Mouse (Mus musculus) limb, embryonic 11.5 days (tissue): Measurements from ENCODE around the gene Chd1l. TPM values are rescaled to one million over a fixed set of nuclear protein-coding genes. Genes with fewer than 3 reads are reported as not detected.

Source experiments
- ATAC-seq: fragments of 200-750 bp; cut with Nextera tagmentation; 2 replicates; pipeline ENCODE4 v1.8.0; 2017; ENCODE audit warnings: low read depth; ENCODE audit not compliant: insufficient number of reproducible peaks, low FRiP score, low TSS enrichment
- DNase-seq: peaks from one replicate; pipeline ENCODE4 v3.0.0-alpha.2; 2015; ENCODE audit warnings: low spot score
- H3K27ac ChIP-seq: fragments of 300-500 bp; sonication (generic); replicated peaks from 2 replicates; pipeline ENCODE4 v1.5.1; 2014; ENCODE audit warnings: low read depth, mild to moderate bottlenecking, low read length
- H3K27me3 ChIP-seq: fragments of 300-500 bp; sonication (generic); 2 replicates; pipeline ENCODE4 v1.6.1; 2014; ENCODE audit warnings: mild to moderate bottlenecking, low read length, mixed read lengths; ENCODE audit not compliant: control insufficient read depth, insufficient read depth
- H3K36me3 ChIP-seq: fragments of 300-500 bp; sonication (generic); 2 replicates; pipeline ENCODE4 v1.6.1; 2014; ENCODE audit warnings: mild to moderate bottlenecking, low read length, moderate library complexity, mixed read lengths; ENCODE audit not compliant: control insufficient read depth, insufficient read depth
- H3K4me1 ChIP-seq: fragments of 300-500 bp; sonication (generic); 2 replicates; pipeline ENCODE4 v1.6.1; 2014; ENCODE audit warnings: low read length, mixed read lengths; ENCODE audit not compliant: control insufficient read depth, insufficient read depth
- H3K4me2 ChIP-seq: fragments of 300-500 bp; sonication (generic); 2 replicates; pipeline ENCODE4 v1.6.1; 2014; ENCODE audit warnings: low read depth, mild to moderate bottlenecking, moderate library complexity; ENCODE audit not compliant: severe bottlenecking
- H3K4me3 ChIP-seq: fragments of 300-500 bp; sonication (generic); 2 replicates; pipeline ENCODE4 v1.5.1; 2014; ENCODE audit warnings: low read depth, low read length
- H3K9ac ChIP-seq: fragments of 300-500 bp; sonication (generic); 2 replicates; pipeline ENCODE4 v1.6.1; 2014; ENCODE audit warnings: mild to moderate bottlenecking, low read length
- H3K9me3 ChIP-seq: fragments of 300-500 bp; sonication (generic); 2 replicates; pipeline ENCODE4 v1.6.1; 2016; ENCODE audit warnings: low read length; ENCODE audit not compliant: control insufficient read depth
- WGBS: fragments of 180-500 bp; shearing (Covaris S2); extraction: QIAGEN DNeasy Blood & Tissue Kit; methylation state at CpG from one replicate; pipeline ENCODE4 v1.1.7; 2014; 5-methylcytosine and 5-hydroxymethylcytosine counted together
- polyA plus RNA-seq: library from polyadenylated mRNA; unstranded; fragments of >200 nt; fragmentation: Nextera tagmentation; extraction: Ambion mirVana; gene quantifications from 2 replicates; pipeline ENCODE4 v1.2.1, GENCODE M21; 2014

Gene Chd1l
- polyA plus RNA-seq, 1 experiment from 2014 or later: 21.5 TPM

DNA sequence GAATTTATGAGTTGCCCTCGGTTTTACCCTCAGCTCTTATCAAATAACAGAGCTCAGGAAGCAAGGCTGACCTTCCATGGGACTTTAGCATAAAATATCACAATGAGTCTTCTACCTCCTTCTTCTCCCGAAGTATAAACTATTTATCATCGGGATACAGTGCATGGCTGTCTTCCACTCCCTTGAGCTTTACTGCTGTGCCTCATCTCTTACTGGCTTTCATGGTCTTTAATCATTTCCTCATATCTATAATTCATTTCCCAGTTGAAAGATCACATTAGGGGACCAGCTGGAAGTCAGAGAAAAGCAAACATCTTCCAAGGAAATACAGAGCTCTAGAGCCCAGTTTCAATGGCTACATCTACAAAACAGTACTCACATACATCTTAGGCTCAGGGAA, 39.0 kb upstream of the Chd1l start:
- DNase-seq (no peak), ATAC-seq (no peak)
- no peak overlapping the region for H3K9ac ChIP-seq
- H3K27ac ChIP-seq: no peak overlapping the region
- H3K4me1 ChIP-seq: no peaks in the 10 kb centered on the region
- no peaks in the 10 kb centered on the region for H3K36me3 ChIP-seq
- no peaks in the 10 kb centered on the region for H3K27me3 ChIP-seq
- no peaks in the 10 kb centered on the region for H3K9me3 ChIP-seq
- WGBS: 87% methylated on average over 3 of the region's 3 CpGs
- no peak overlapping the region for H3K4me2 ChIP-seq
- no peak overlapping the region for H3K4me3 ChIP-seq

DNA sequence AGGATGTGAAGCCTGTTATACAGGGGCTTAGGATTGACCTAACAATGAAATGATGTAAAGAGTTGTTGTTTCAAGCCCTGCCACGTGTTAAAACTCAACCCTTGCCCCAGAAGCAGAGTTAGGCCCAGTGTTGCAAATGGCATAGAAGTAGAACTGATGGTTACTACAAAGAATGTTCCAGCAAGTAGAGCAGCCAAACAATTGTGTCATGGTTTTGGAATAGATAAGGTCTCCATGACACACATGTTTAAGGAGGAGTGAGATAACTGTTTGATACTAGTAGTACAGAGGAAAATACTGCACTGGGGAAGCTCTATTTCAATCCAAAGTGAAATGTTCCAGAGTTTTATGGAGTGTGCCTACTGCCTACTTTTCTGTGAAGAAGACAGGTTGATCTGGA, 38.5 kb upstream of the Chd1l start:
- no peak for DNase-seq
- WGBS: 34% methylated on average over 1 of the region's 1 CpGs

DNA sequence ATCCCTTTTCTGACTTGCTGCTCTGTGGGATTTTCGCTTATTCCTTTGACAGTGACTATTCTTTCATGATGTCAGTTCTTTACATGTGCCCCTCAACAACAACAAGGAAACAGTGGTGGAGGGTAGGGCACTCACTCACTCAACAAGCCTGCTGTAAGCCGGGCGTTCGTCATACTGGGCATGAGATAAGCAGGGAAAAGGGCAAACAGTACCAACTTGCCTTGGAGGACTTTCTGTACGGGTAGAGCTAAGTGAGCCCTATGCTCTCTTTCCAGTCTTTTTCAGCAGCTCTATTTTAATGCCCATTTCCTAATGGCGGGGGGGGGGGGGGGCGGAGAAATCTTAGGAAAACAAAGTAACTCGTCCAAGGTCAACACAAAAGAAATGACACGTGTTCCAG, 32.0 kb upstream of the Chd1l start:
- H3K36me3 ChIP-seq: no peaks in the 10 kb centered on the region
- no peak overlapping the region for H3K4me2 ChIP-seq
- no peak for DNase-seq
- 92% methylated on average over 9 of the region's 9 CpGs for WGBS
- no peaks in the 10 kb centered on the region for H3K4me1 ChIP-seq
- no peak overlapping the region for H3K4me3 ChIP-seq
- ATAC-seq: no peak
- H3K27ac ChIP-seq: no peak overlapping the region
- H3K27me3 ChIP-seq: no peaks in the 10 kb centered on the region
- H3K9ac ChIP-seq: no peak overlapping the region
- H3K9me3 ChIP-seq: no peaks in the 10 kb centered on the region

More for the DNA sequence above, 38.5 kb upstream of the Chd1l start:
- Histone ChIP-seq H3K4me3 (no peak overlapping the region), H3K4me1 (no peaks in the 10 kb centered on the region), H3K4me2 (no peak overlapping the region), H3K36me3 (no peaks in the 10 kb centered on the region), H3K27ac (no peak overlapping the region), H3K9me3 (no peaks in the 10 kb centered on the region), H3K27me3 (no peaks in the 10 kb centered on the region), H3K9ac (no peak overlapping the region)
- ATAC-seq: no peak

DNA sequence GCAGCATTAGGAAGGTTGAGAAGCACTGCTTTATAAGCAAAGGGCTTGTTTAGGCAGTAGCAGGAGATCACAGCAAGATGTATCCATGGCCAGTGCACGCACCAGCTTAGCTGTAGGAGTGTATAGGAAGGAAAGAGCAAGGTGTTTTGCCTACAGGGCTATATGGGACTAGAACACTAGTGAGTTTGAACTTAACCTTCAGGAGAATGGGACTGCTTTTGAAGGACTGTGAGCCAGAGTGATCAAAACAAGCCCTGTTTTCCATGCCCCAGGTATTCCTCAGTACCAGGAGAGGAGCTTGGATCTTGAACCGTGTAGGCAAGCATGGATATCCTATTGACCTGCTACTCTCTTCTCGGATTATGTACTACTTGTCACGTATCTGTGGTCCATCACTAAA, 31.4 kb upstream of the Chd1l start:
- Histone ChIP-seq H3K9me3 (no peaks in the 10 kb centered on the region), H3K36me3 (no peaks in the 10 kb centered on the region), H3K9ac (no peak overlapping the region), H3K4me2 (no peak overlapping the region), H3K27ac (no peak overlapping the region), H3K4me3 (no peak overlapping the region), H3K27me3 (no peaks in the 10 kb centered on the region), H3K4me1 (no peaks in the 10 kb centered on the region)
- DNase-seq (no peak), ATAC-seq (no peak)
- WGBS: 91% methylated on average over 4 of the region's 4 CpGs

DNA sequence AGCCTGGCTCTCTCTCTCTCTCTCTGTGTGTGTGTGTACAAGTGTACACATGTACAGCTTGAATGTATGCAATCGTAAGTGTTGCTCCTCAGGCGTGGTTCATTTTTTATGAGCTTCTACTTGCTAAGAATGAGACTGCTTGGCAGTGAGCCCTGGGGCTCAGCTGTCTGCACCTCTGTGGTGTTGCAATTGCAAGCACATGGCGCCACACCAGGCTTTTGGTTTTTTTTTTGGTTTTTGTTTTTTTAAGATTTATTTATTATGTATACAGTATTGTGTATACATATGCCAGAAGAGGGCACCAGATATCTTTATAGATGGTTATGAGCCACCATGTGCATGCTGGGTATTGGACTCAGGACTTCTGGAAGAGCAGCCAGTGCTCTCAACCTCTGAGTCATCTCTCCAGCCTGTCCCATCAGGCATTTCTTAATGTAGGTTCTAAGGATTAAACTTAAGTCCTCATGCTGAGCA, 24.3 kb upstream of the Chd1l start:
- Histone ChIP-seq H3K36me3 (no peaks in the 10 kb centered on the region), H3K4me1 (no peaks in the 10 kb centered on the region), H3K9me3 (no peaks in the 10 kb centered on the region), H3K9ac (no peak overlapping the region), H3K4me2 (no peak overlapping the region), H3K27me3 (no peaks in the 10 kb centered on the region), H3K4me3 (no peak overlapping the region), H3K27ac (no peak overlapping the region)
- ATAC-seq (no peak), DNase-seq (no peak)
- WGBS: 70% methylated on average over 3 of the region's 3 CpGs

DNA sequence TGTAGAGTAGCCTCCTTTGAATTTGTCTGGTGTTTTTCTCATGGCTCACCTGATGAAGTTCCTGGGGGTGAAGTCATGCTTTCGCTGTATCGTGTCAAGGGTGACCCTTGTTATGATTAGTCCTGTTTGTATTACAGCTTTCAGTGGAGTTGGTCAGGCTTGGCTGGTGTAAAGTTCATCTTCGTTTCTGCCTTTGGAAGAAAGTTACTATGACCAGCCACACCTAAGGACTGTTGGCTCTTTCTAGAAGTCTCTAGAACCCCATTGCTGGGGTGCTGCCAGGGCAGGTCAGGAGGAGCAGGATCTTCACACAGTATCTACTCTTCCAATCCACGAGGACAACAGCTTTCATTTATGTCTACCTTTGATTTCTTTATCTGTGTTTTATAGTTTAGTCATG, 23.5 kb upstream of the Chd1l start:
- H3K4me2 ChIP-seq: no peak overlapping the region
- DNase-seq (no peak), ATAC-seq (no peak)

DNA sequence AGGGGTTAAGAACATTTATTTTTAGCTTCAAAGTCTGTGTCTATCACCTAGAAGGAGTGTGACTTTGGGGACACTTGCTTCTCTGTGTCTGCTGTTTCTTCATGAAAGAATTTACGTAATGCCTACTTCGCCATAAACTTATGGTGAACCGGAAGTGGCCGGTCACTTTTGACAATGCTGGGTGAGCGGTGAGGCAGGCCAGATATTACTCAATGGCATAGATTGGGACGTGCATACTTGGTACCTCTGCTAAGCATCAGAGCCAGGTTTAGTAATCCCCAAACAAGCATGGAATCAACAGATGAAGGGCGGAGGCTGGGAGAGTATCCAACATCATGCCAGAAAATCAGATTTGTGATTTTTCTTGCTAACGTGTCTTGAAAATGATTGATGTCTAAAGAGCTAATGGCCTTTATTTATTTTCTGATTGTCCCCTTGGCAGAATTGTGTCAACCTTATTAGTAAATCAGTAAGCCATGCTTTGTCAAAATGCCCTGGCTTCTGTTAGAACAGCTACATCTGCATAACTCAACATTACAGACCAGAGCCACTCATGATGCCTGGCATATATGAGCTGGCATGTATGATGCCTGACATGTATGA, 21.4 kb upstream of the Chd1l start:
- ATAC-seq: no peak
- Histone ChIP-seq H3K4me3 (no peak overlapping the region), H3K36me3 (no peaks in the 10 kb centered on the region), H3K4me2 (no peak overlapping the region), H3K27ac (no peak overlapping the region), H3K27me3 (no peaks in the 10 kb centered on the region), H3K4me1 (no peaks in the 10 kb centered on the region), H3K9me3 (no peaks in the 10 kb centered on the region), H3K9ac (no peak overlapping the region)
- WGBS: 85% methylated on average over 8 of the region's 8 CpGs
- DNase-seq: no peak

More for the DNA sequence above, 23.5 kb upstream of the Chd1l start:
- Histone ChIP-seq H3K27ac (no peak overlapping the region), H3K36me3 (no peaks in the 10 kb centered on the region), H3K9me3 (no peaks in the 10 kb centered on the region), H3K4me1 (no peaks in the 10 kb centered on the region), H3K4me3 (no peak overlapping the region), H3K27me3 (no peaks in the 10 kb centered on the region), H3K9ac (no peak overlapping the region)
- 81% methylated on average over 4 of the region's 4 CpGs for WGBS

DNA sequence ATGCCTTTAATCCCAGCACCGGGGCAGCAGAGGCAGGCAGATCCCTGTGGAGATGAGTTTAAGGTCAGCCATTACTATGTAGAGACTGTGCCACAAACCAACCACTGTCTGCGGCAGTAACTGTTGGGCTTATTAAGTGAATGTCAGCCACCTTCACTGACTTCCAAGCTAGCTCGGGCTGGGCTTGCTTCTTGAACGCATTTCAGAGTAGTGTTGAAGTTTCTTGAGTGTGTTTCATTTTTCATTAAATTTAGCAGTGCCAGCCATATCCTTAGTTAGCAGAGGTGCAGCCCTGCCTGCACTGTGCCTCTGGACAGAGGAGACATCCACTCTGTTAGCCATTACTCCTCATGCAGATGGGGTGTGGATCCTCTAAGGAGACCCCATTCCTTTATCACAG, 20.7 kb upstream of the Chd1l start:
- DNase-seq: no peak
- Histone ChIP-seq H3K4me2 (no peak overlapping the region), H3K4me1 (no peaks in the 10 kb centered on the region), H3K4me3 (no peak overlapping the region), H3K27ac (no peak overlapping the region), H3K9me3 (no peaks in the 10 kb centered on the region), H3K36me3 (no peaks in the 10 kb centered on the region), H3K9ac (no peak overlapping the region), H3K27me3 (no peaks in the 10 kb centered on the region)
- ATAC-seq: no peak
- 89% methylated on average over 4 of the region's 4 CpGs for WGBS

DNA sequence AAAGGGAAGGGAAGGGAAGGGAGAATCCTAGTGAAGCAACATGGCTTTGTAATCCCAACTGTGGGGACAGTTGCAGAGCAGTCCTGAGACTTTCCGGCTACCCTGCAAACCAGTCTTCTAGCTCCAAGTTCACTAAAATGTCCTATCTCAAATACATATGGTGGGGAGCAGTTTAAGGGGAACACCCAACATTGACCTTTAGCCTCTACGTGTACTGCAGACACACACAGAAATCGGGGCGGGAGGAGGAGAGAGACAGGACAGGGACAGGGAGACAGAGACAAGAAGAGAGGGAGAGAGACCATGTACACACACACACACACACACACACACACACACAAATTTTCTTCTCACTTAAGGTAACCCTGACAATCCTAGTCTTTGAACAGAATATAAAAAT, 19.9 kb upstream of the Chd1l start:
- no peak overlapping the region for H3K9ac ChIP-seq
- H3K4me2 ChIP-seq: no peak overlapping the region
- ATAC-seq (no peak), DNase-seq (no peak)
- no peaks in the 10 kb centered on the region for H3K27me3 ChIP-seq
- H3K4me1 ChIP-seq: no peaks in the 10 kb centered on the region
- H3K4me3 ChIP-seq: no peak overlapping the region
- no peak overlapping the region for H3K27ac ChIP-seq
- 83% methylated on average over 4 of the region's 4 CpGs for WGBS
- H3K9me3 ChIP-seq: no peaks in the 10 kb centered on the region
- no peaks in the 10 kb centered on the region for H3K36me3 ChIP-seq
